Mouse (Mus musculus) olfactory bulb, adult 2 months (tissue): ENCODE results near the gene Sphk2.

Experiments used
- CTCF ChIP-seq: fragments of 200-500 bp; IDR thresholded peaks from 2 replicates; pipeline ENCODE4 v1.5.1; 2012; ENCODE audit warnings: low read depth, mild to moderate bottlenecking, low read length, moderate library complexity; ENCODE audit not compliant: insufficient read depth
- POLR2A ChIP-seq: fragments of 200-500 bp; IDR thresholded peaks from 2 replicates; pipeline ENCODE4 v1.6.1; 2012; ENCODE audit warnings: mild to moderate bottlenecking, low read depth, low read length, moderate library complexity; ENCODE audit not compliant: insufficient read depth

GRCm38 (mm10) chr7:45725713-45726112 lies 7.9 kb upstream of the Sphk2 start, which contains the start of gene Spaca4:
- TF ChIP-seq CTCF (no peak), POLR2A (no peak)
